Comparison of ENCODE assay signal across 8 mouse cellular contexts in genomic region chr5:115543509-115544253, GRCm38 (mm10). TPM values are rescaled to one million over a fixed set of nuclear protein-coding genes. Genes with fewer than 3 reads are reported as not detected.
DNase-seq lines count a peak whose midpoint lies in the region; ATAC-seq lines count a peak whose summit lies in the region.

No protein-coding gene starts in this region.

- 38% methylated on average over 17 of the region's 17 CpGs for WGBS in heart, embryonic 13.5 days
- WGBS in kidney, embryonic 16.5 days, result 29% methylated on average over 17 of the region's 17 CpGs
- WGBS in liver, embryonic 13.5 days (ENCODE audit: insufficient replicate concordance), result 48% methylated on average over 17 of the region's 17 CpGs

- peak overlapping the region; percentile 26 for H3K4me3 ChIP-seq in heart, embryonic 13.5 days
- H3K4me3 ChIP-seq in kidney, embryonic 16.5 days (ENCODE audit: low read length), result peak overlapping the region; percentile 24; the same call in 1 of the 2 replicates
- peak overlapping the region; percentile 42; the same call in 1 of the 2 replicates for H3K4me3 ChIP-seq in liver, embryonic 13.5 days (replicated peaks)

- peaks cover 46% of the 10 kb centered on the region for H3K36me3 ChIP-seq in heart, embryonic 13.5 days
- peaks cover 28% of the 10 kb centered on the region for H3K36me3 ChIP-seq in kidney, embryonic 16.5 days (ENCODE audit: insufficient read depth, low read length)
- peaks cover 41% of the 10 kb centered on the region for H3K36me3 ChIP-seq in liver, embryonic 13.5 days

- peak overlapping the region; percentile 91 for H3K27ac ChIP-seq in heart, embryonic 13.5 days (replicated peaks)
- peak overlapping the region; percentile 88 for H3K27ac ChIP-seq in kidney, embryonic 16.5 days (ENCODE audit: low read length)
- H3K27ac ChIP-seq in liver, embryonic 13.5 days, result peak overlapping the region; percentile 79

- peaks cover 44% of the 10 kb centered on the region for H3K4me1 ChIP-seq in heart, embryonic 13.5 days
- peaks cover 48% of the 10 kb centered on the region for H3K4me1 ChIP-seq in kidney, embryonic 16.5 days (ENCODE audit: insufficient read depth, low read length)
- peaks cover 53% of the 10 kb centered on the region for H3K4me1 ChIP-seq in liver, embryonic 13.5 days (replicated peaks)

- H3K4me2 ChIP-seq in heart, embryonic 13.5 days, result peak overlapping the region; percentile 64
- H3K4me2 ChIP-seq in kidney, embryonic 16.5 days (replicated peaks; ENCODE audit: low read depth, low read length), result peak overlapping the region; percentile 39
- H3K4me2 ChIP-seq in liver, embryonic 13.5 days, result peak overlapping the region; percentile 62

- intact Hi-C loops in heart, postnatal 25 days (cut with DNase I), result no loop called here

- H3K9me3 ChIP-seq in heart, embryonic 13.5 days, result no peaks in the 10 kb centered on the region
- H3K9me3 ChIP-seq in kidney, embryonic 16.5 days (ENCODE audit: low read length), result no peaks in the 10 kb centered on the region
- no peaks in the 10 kb centered on the region for H3K9me3 ChIP-seq in liver, embryonic 13.5 days (replicated peaks)

- peak overlapping the region; percentile 45 for H3K9ac ChIP-seq in heart, embryonic 13.5 days
- H3K9ac ChIP-seq in kidney, embryonic 16.5 days (replicated peaks; ENCODE audit: low read length), result peak overlapping the region; percentile 56
- H3K9ac ChIP-seq in liver, embryonic 13.5 days, result peak overlapping the region; percentile 40; the same call in 1 of the 2 replicates

- H3K27me3 ChIP-seq in heart, embryonic 13.5 days (replicated peaks), result no peaks in the 10 kb centered on the region
- no peaks in the 10 kb centered on the region for H3K27me3 ChIP-seq in kidney, embryonic 16.5 days (ENCODE audit: insufficient read depth, low read length)
- H3K27me3 ChIP-seq in liver, embryonic 13.5 days, result no peaks in the 10 kb centered on the region

- peak; percentile 58 for ATAC-seq in heart, embryonic 13.5 days (ENCODE audit: extremely low read depth, insufficient number of reproducible peaks, low FRiP score, low TSS enrichment)
- ATAC-seq in kidney, embryonic 16.5 days (ENCODE audit: low FRiP score, low TSS enrichment), result peak; percentile 70
- peak; percentile 69 for ATAC-seq in liver, embryonic 13.5 days (ENCODE audit: low read depth)
- ATAC-seq in monocyte, adult 5-6 weeks (replicated peaks; ENCODE audit: insufficient number of reproducible peaks, low FRiP score, low TSS enrichment, poor library complexity, severe bottlenecking), result peak; percentile 36

- peak; percentile 98 for DNase-seq in heart, adult 11 months
- DNase-seq in heart, postnatal 25 days (ENCODE audit: low spot score), result no peak
- DNase-seq in cerebellum, postnatal 36 days, result peak; percentile 81 to 87
- DNase-seq in liver, embryonic 13.5 days, result no peak
- peak; percentile 52 for DNase-seq in urinary bladder, postnatal 25 days (ENCODE audit: low spot score)

RNA-seq across cellular contexts. Expression of gene Rplp0, which starts 15.6 kb away (rescaled TPM):
- total RNA-seq in heart, postnatal 25 days (2021), result 100 to 1,000 TPM; 651 to 667 TPM
- 1,009 and 1,125 TPM in 2 replicates for polyA plus RNA-seq in heart, embryonic 13.5 days (2015; fragmentation: Nextera tagmentation; extraction: Ambion mirVana)
- polyA plus RNA-seq in kidney, embryonic 16.5 days (2015; fragmentation: Nextera tagmentation; extraction: Ambion mirVana), result 1,527 and 1,553 TPM in 2 replicates
- polyA plus RNA-seq in liver, embryonic 13.5 days (2015; fragmentation: Nextera tagmentation; extraction: Ambion mirVana), result 1,664 and 1,673 TPM in 2 replicates
- 991 to 1,396 TPM (median 1,306 TPM) in 3 replicates for total RNA-seq in monocyte, adult 5-6 weeks (2017)

RNA-seq across cellular contexts. Expression of gene Gcn1l1, which starts 21.4 kb away (rescaled TPM):
- 10 to 100 TPM; 38.4 to 42.8 TPM for total RNA-seq in heart, postnatal 25 days (2021)
- polyA plus RNA-seq in heart, embryonic 13.5 days (2015; fragmentation: Nextera tagmentation; extraction: Ambion mirVana), result 24.6 and 26.7 TPM in 2 replicates
- polyA plus RNA-seq in kidney, embryonic 16.5 days (2015; fragmentation: Nextera tagmentation; extraction: Ambion mirVana), result 44.3 and 48.8 TPM in 2 replicates
- polyA plus RNA-seq in liver, embryonic 13.5 days (2015; fragmentation: Nextera tagmentation; extraction: Ambion mirVana), result 18.7 and 19.3 TPM in 2 replicates
- total RNA-seq in monocyte, adult 5-6 weeks (2017), result 16.9 to 37.5 TPM (median 22.8 TPM) in 3 replicates

RNA-seq across cellular contexts. Expression of gene Pxn, which starts 37.2 kb away (rescaled TPM):
- 10 to 100 TPM; 34.4 to 39.5 TPM for total RNA-seq in heart, postnatal 25 days (2021)
- 29.7 and 31.7 TPM in 2 replicates for polyA plus RNA-seq in heart, embryonic 13.5 days (2015; fragmentation: Nextera tagmentation; extraction: Ambion mirVana)
- polyA plus RNA-seq in kidney, embryonic 16.5 days (2015; fragmentation: Nextera tagmentation; extraction: Ambion mirVana), result 60.5 and 67.2 TPM in 2 replicates
- polyA plus RNA-seq in liver, embryonic 13.5 days (2015; fragmentation: Nextera tagmentation; extraction: Ambion mirVana), result 11.1 and 14.5 TPM in 2 replicates
- 85.9 to 113 TPM (median 106 TPM) in 3 replicates for total RNA-seq in monocyte, adult 5-6 weeks (2017)

RNA-seq across cellular contexts. Expression of gene Sirt4, which starts 59.2 kb away (rescaled TPM):
- total RNA-seq in heart, postnatal 25 days (2021), result 10 to 100 TPM; 16.8 to 18.5 TPM
- polyA plus RNA-seq in heart, embryonic 13.5 days (2015; fragmentation: Nextera tagmentation; extraction: Ambion mirVana), result 18.9 and 19.8 TPM in 2 replicates
- polyA plus RNA-seq in kidney, embryonic 16.5 days (2015; fragmentation: Nextera tagmentation; extraction: Ambion mirVana), result 27.3 and 27.5 TPM in 2 replicates
- 5.6 and 6.1 TPM in 2 replicates for polyA plus RNA-seq in liver, embryonic 13.5 days (2015; fragmentation: Nextera tagmentation; extraction: Ambion mirVana)
- total RNA-seq in monocyte, adult 5-6 weeks (2017), result 5.2 to 10.7 TPM (median 7.8 TPM) in 3 replicates

Comparison
In these comparisons a context has a peak if more than half of its experiments do, and no peak if none do; other contexts are left out.
1. DNase-seq: peak in heart, adult 11 months (single experiment), cerebellum, postnatal 36 days (2 of 2) and urinary bladder, postnatal 25 days (single experiment); none in heart, postnatal 25 days (single experiment) and liver, embryonic 13.5 days (single experiment).
2. Peak in every context shown above with its lines, with median percentiles within 50 percentile points of each other: ATAC-seq, H3K27ac ChIP-seq, H3K4me2 ChIP-seq, H3K4me3 ChIP-seq and H3K9ac ChIP-seq.